Mouse (Mus musculus) inflammation-experienced regulatory T-cells (primary cell): ENCODE results near the gene D13Ertd608e. TPM values are rescaled to one million over a fixed set of nuclear protein-coding genes. Genes with fewer than 3 reads are reported as not detected.

Experiments
- polyA plus RNA-seq, 2 experiments: library from polyadenylated mRNA; unstranded; fragments of 100-300 nt; shearing (Covaris generic); gene quantifications; one replicate each; pipeline ENCODE4 v1.2.1; 2017

D13Ertd608e gene
- polyA plus RNA-seq = not detected

GRCm38 (mm10) chr13:119835320-119836056 lies at the start of gene D13Ertd608e:
TSS of gene D13Ertd608e (plus strand) at chr13:119836006.

GRCm38 (mm10) chr13:119790761-119791579 lies 44.8 kb upstream of the D13Ertd608e start, which contains the start of gene Zfp131:
TSS of gene Zfp131 (minus strand) at chr13:119790889.

GRCm38 (mm10) chr13:119830116-119830515 lies 5.7 kb upstream of the D13Ertd608e start, which contains the start of gene AF067063:
TSS of gene AF067063 (minus strand) at chr13:119830216.

GRCm38 (mm10) chr13:119894685-119895084 lies 58.9 kb downstream of the D13Ertd608e start, which contains the start of gene Tcstv1:
TSS of gene Tcstv1 (minus strand) at chr13:119894785.

Other genes with a start within 250 kb of the D13Ertd608e start
- 1 to 10 TPM in 1 of 2 experiments, under 1 TPM in 1; 0.41 to 2.6 TPM for gene Ccl28, start 212.2 kb upstream of the D13Ertd608e start, polyA plus RNA-seq
- 10 to 100 TPM; 24.0 to 48.7 TPM for gene Hmgcs1, start 145.6 kb upstream of the D13Ertd608e start, polyA plus RNA-seq
- gene Nim1k, start 80.1 kb upstream of the D13Ertd608e start, polyA plus RNA-seq = 1 to 10 TPM in 1 of 2 experiments, under 1 TPM in 1; 0.52 to 1.5 TPM
- gene Zfp131, start 45.1 kb upstream of the D13Ertd608e start, polyA plus RNA-seq = 10 to 100 TPM; 23.6 to 34.4 TPM
- gene AF067063, start 5.8 kb upstream of the D13Ertd608e start, polyA plus RNA-seq = not detected
- gene Tcstv1, start 58.8 kb downstream of the D13Ertd608e start, polyA plus RNA-seq = not detected
- 1 to 10 TPM in 1 of 2 experiments, not detected in 1; 1.1 TPM for gene Gm21761, start 93.3 kb downstream of the D13Ertd608e start, polyA plus RNA-seq
- not detected for gene B020031M17Rik, start 114.8 kb downstream of the D13Ertd608e start, polyA plus RNA-seq
- gene Gm36079, start 191.0 kb downstream of the D13Ertd608e start, polyA plus RNA-seq = not detected
- 1 to 10 TPM in 1 of 2 experiments, not detected in 1; 1.1 TPM for gene Gm21188, start 216.2 kb downstream of the D13Ertd608e start, polyA plus RNA-seq